Mouse (Mus musculus): ENCODE results near the gene Tex22.

The Tex22 gene

GRCm38 (mm10) chr12:113101251-113101960 is 27.1 kb downstream of the Tex22 start:
- peak; percentile 41 for DNase-seq (ENCODE audit: low spot score)

- DNase-seq (ENCODE audit: low spot score) = peak; percentile 76
Observed at GRCm38 (mm10) chr12:113102461-113102860, 28.2 kb downstream of the Tex22 start.

- DNase-seq (ENCODE audit: low spot score) = peak; percentile 31
Observed at GRCm38 (mm10) chr12:113103846-113104451, 29.6 kb downstream of the Tex22 start.

- no peak for DNase-seq (ENCODE audit: low spot score)
Observed at GRCm38 (mm10) chr12:113106386-113106785, 32.1 kb downstream of the Tex22 start.

GRCm38 (mm10) chr12:113107431-113108124 is 33.3 kb downstream of the Tex22 start:
- peak; percentile 19 for DNase-seq (ENCODE audit: low spot score)

GRCm38 (mm10) chr12:113108528-113109283 is 34.4 kb downstream of the Tex22 start:
- DNase-seq (ENCODE audit: low spot score) = no peak

GRCm38 (mm10) chr12:113109801-113110200 is 35.5 kb downstream of the Tex22 start:
- DNase-seq (ENCODE audit: low spot score) = no peak

- DNase-seq (ENCODE audit: low spot score) = no peak
Observed at GRCm38 (mm10) chr12:113114141-113114540, 39.8 kb downstream of the Tex22 start.

GRCm38 (mm10) chr12:113114856-113115538 is 40.7 kb downstream of the Tex22 start:
- DNase-seq (ENCODE audit: low spot score) = no peak

- DNase-seq (ENCODE audit: low spot score) = peak; percentile 49
Observed at GRCm38 (mm10) chr12:113119516-113120410, 45.5 kb downstream of the Tex22 start.

- DNase-seq (ENCODE audit: low spot score) = no peak
Observed at GRCm38 (mm10) chr12:113124726-113125125, 50.4 kb downstream of the Tex22 start.

GRCm38 (mm10) chr12:113130732-113131131 is 56.4 kb downstream of the Tex22 start:
- no peak for DNase-seq (ENCODE audit: low spot score)

- no peak for DNase-seq (ENCODE audit: low spot score)
Observed at GRCm38 (mm10) chr12:113131601-113132000, 57.3 kb downstream of the Tex22 start.

GRCm38 (mm10) chr12:113132567-113132966 is 58.3 kb downstream of the Tex22 start:
- no peak for DNase-seq (ENCODE audit: low spot score)

- no peak for DNase-seq (ENCODE audit: low spot score)
Observed at GRCm38 (mm10) chr12:113133260-113133659, 59.0 kb downstream of the Tex22 start.

- no peak for DNase-seq (ENCODE audit: low spot score)
Observed at GRCm38 (mm10) chr12:113133861-113134403, 59.6 kb downstream of the Tex22 start.

GRCm38 (mm10) chr12:113134502-113134901 is 60.2 kb downstream of the Tex22 start:
- no peak for DNase-seq (ENCODE audit: low spot score)

GRCm38 (mm10) chr12:113135401-113135800 is 61.1 kb downstream of the Tex22 start:
- no peak for DNase-seq (ENCODE audit: low spot score)

- DNase-seq (ENCODE audit: low spot score) = no peak
Observed at GRCm38 (mm10) chr12:113136492-113137020, 62.3 kb downstream of the Tex22 start.
